In the genomic region with DNA sequence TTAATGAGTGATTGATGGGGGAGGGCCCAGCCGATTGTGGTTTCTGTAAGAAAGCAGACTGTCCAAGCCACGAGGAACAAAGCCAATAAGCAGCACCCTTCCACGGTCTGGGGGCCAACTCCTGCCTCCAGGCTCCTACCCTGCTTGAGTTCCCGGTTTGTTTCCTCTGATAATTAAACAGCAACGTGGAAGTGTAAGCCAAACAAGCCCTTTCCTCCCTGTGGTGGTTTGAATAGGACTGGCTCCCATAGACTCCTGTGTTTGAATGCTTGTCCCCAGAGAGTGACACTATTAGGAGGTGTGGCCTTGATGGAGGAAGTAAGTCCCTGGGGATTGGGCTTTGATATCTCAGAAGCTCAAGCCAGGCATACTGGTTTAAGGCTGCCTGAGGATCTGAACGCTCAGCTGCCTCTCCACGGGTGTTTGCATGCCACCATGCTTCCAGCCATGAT, we compare ENCODE assay signal across 9 mouse cellular contexts. TPM values are rescaled to one million over a fixed set of nuclear protein-coding genes. Genes with fewer than 3 reads are reported as not detected.
DNase-seq lines count a peak whose midpoint lies in the region; ATAC-seq lines count a peak whose summit lies in the region.
"Had no signal": no experiment of that assay in that cellular context is flagged by ENCODE, and none has a peak within 500 bp of the region (broad histone marks: within the 10 kb centered on the region; RNA-seq: fewer than 3 reads in every experiment).

No protein-coding gene starts in this region.

- peaks cover 30% of the 10 kb centered on the region for H3K79me2 ChIP-seq in macrophage (ENCODE audit: inconsistent target)

- ATAC-seq in kidney, embryonic 16.5 days (ENCODE audit: low FRiP score, low TSS enrichment): no peak
- ATAC-seq in forebrain, embryonic 15.5 days (replicated peaks): peak; percentile 11; the same call in 1 of the 2 replicates
- no peak for ATAC-seq in CD4-positive, CD25-positive, alpha-beta regulatory T cell, adult 4 months

- no peak overlapping the region for H3K4me3 ChIP-seq in kidney, embryonic 16.5 days (ENCODE audit: low read length)
- H3K4me3 ChIP-seq in forebrain, embryonic 15.5 days: no peak overlapping the region
- no peak overlapping the region for H3K4me3 ChIP-seq in macrophage (ENCODE audit: inconsistent target)
- H3K4me3 ChIP-seq: midbrain, embryonic 12.5 days had no signal

- no peak for DNase-seq in kidney, adult 18-20 months
- peak; percentile 28 for DNase-seq in NIH3T3 (ENCODE audit: low read depth)
- no peak for DNase-seq in thymus, postnatal 36 days
- DNase-seq in adrenal gland, postnatal 25 days: no peak

- no peaks in the 10 kb centered on the region for H3K27me3 ChIP-seq in kidney, embryonic 16.5 days (ENCODE audit: insufficient read depth, low read length)
- H3K27me3 ChIP-seq in forebrain, embryonic 15.5 days: no peaks in the 10 kb centered on the region

- H3K4me1 ChIP-seq in kidney, embryonic 16.5 days (ENCODE audit: insufficient read depth, low read length): peaks cover 50% of the 10 kb centered on the region
- peaks cover 17% of the 10 kb centered on the region for H3K4me1 ChIP-seq in forebrain, embryonic 15.5 days

- peak overlapping the region; percentile 74 for H3K4me2 ChIP-seq in kidney, embryonic 16.5 days (replicated peaks; ENCODE audit: low read depth, low read length)
- no peak overlapping the region for H3K4me2 ChIP-seq in forebrain, embryonic 15.5 days (replicated peaks)
- H3K4me2 ChIP-seq: midbrain, embryonic 12.5 days had no signal

- H3K9ac ChIP-seq in kidney, embryonic 16.5 days (replicated peaks; ENCODE audit: low read length): no peak overlapping the region
- no peak overlapping the region for H3K9ac ChIP-seq in forebrain, embryonic 15.5 days (replicated peaks)
- H3K9ac ChIP-seq: midbrain, embryonic 12.5 days had no signal

- H3K27ac ChIP-seq in kidney, embryonic 16.5 days (ENCODE audit: low read length): peak overlapping the region; percentile 83
- H3K27ac ChIP-seq in forebrain, embryonic 15.5 days (replicated peaks): peak overlapping the region; percentile 24; the same call in 1 of the 2 replicates
- H3K27ac ChIP-seq in macrophage: peak overlapping the region; percentile 39

- no peaks in the 10 kb centered on the region for H3K36me3 ChIP-seq in kidney, embryonic 16.5 days (ENCODE audit: insufficient read depth, low read length)
- no peaks in the 10 kb centered on the region for H3K36me3 ChIP-seq in forebrain, embryonic 15.5 days
- H3K36me3 ChIP-seq in macrophage (ENCODE audit: inconsistent target): no peaks in the 10 kb centered on the region
- H3K36me3 ChIP-seq: midbrain, embryonic 12.5 days had no signal

- no peaks in the 10 kb centered on the region for H3K9me3 ChIP-seq in kidney, embryonic 16.5 days (ENCODE audit: low read length)
- no peaks in the 10 kb centered on the region for H3K9me3 ChIP-seq in forebrain, embryonic 15.5 days
- H3K9me3 ChIP-seq: midbrain, embryonic 12.5 days had no signal

- WGBS in kidney, embryonic 16.5 days: 6% methylated on average over 7 of the region's 7 CpGs
- WGBS in forebrain, embryonic 15.5 days: 6% methylated on average over 7 of the region's 7 CpGs
- 17% methylated on average over 7 of the region's 7 CpGs for WGBS in macrophage (ENCODE audit: missing documents)

RNA-seq across cellular contexts. Expression of a gene that starts 1.6 kb away (rescaled TPM):
- polyA plus RNA-seq in kidney, embryonic 16.5 days (2015; fragmentation: Nextera tagmentation; extraction: Ambion mirVana): 27.2 and 28.1 TPM in 2 replicates
- 14.0 and 14.1 TPM in 2 replicates for polyA plus RNA-seq in forebrain, embryonic 15.5 days (2015; fragmentation: Nextera tagmentation; extraction: Ambion mirVana)
- total RNA-seq in macrophage (2018; cell fraction: chromatin; rRNA removed): 10 to 100 TPM in 25 of 26 experiments, 1 to 10 TPM in 1; 8.4 to 87.3 (median 36.8) TPM
- total RNA-seq in macrophage (2018; cell fraction: cytosol; rRNA removed): 10 to 100 TPM; 12.3 to 63.0 (median 36.0) TPM
- total RNA-seq in macrophage (2018; cell fraction: nucleus; rRNA removed): 10 to 100 TPM; 19.5 to 77.0 (median 36.5) TPM
- 13.4 to 54.1 TPM (median 37.2 TPM) in 3 replicates for polyA plus RNA-seq in macrophage (2018)
- 1 to 10 TPM; 4.4 to 6.0 TPM for polyA plus RNA-seq in CD4-positive, CD25-positive, alpha-beta regulatory T cell, adult 4 months (2017; shearing (Covaris generic))
- 47.8 and 50.3 TPM in 2 replicates for total RNA-seq in adrenal gland, postnatal 25 days (2021)

Comparison
In these comparisons a context has a peak if more than half of its experiments do, and no peak if none do; other contexts are left out.
1. H3K27ac ChIP-seq: peak in every context shown above with its lines; median percentile 83 in kidney, embryonic 16.5 days; 39 in macrophage; 24 in forebrain, embryonic 15.5 days.